Mouse (Mus musculus) spleen, adult 2 months (tissue): ENCODE measurements around the gene Kcmf1.

ENCODE experiments used
- CTCF ChIP-seq: fragments of 200-500 bp; IDR thresholded peaks from 2 replicates; pipeline ENCODE4 v1.5.1; 2011; ENCODE audit warnings: mild to moderate bottlenecking, inconsistent platforms; ENCODE audit not compliant: insufficient read depth, insufficient read length, insufficient replicate concordance; ENCODE audit errors: extremely low read depth
- POLR2A ChIP-seq: fragments of 200-500 bp; IDR thresholded peaks from 2 replicates; pipeline ENCODE4 v1.6.1; 2011; ENCODE audit warnings: low read depth, low read length, inconsistent platforms

DNA sequence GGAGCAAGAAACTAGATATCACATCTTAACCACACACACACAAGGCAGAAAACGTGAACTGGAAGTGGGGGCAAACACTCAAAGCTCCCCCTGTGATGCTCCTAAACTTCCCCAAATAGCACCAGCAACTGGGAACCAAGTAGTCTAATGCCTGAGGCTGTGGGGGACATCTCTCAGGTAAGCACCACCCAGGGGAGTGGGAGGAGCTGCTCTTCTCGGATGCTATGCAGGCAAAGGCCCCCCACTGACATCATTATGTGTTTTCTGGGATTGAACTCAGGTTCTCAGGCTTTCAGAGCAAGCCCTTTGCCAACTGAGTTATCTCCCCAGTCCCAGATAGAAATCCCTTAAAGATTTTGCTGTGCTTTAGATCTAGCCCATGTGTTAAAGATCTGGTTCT lies 99.1 kb downstream of the Kcmf1 start:
- no peak for TF ChIP-seq CTCF
- no peak for TF ChIP-seq POLR2A
